In the genomic region with DNA sequence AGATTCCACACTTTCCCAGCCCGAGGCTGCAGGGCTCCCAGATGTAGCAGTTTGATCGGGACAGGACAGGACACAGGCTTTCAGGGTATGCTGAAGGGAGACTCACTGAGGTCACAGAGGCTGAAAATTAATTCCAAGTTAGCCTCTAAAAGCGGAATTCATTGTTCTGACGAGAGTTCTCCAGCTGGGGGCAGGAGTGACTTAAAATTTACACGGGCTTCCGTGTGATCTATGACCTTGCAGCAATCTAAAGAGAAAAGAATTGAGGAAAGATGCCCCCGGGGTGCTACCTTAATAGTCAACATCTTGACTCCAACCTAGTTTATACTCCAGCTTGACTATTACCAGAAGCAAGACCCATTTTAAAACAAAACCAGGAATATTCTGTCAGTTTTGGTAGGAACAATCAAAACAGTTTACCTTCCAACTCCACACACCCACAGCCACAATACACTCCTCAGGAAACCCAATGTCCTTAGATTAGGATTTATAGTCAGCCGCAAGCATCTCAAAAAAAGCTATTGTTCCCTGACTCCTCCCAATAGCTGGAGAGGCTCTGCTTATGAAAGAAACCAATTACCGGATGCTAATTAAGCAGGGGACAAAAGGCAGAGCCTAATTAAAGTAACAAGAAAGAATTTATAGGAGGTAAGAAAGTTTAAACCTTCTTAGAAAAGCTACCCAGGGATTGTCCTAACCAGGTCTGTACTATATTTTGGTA, we compare ENCODE assay signal across 10 mouse cellular contexts. TPM values are rescaled to one million over a fixed set of nuclear protein-coding genes. Genes with fewer than 3 reads are reported as not detected.
DNase-seq lines count a peak whose midpoint lies in the region; ATAC-seq and TF ChIP-seq lines count a peak whose summit lies in the region.
"Had no signal": no experiment of that assay in that cellular context is flagged by ENCODE, and none has a peak within 500 bp of the region (broad histone marks: within the 10 kb centered on the region; RNA-seq: fewer than 3 reads in every experiment).

No protein-coding gene starts in this region.

- H3K36me3 ChIP-seq in hindbrain, embryonic 14.5 days (replicated peaks; ENCODE audit: control insufficient read depth, insufficient read depth) = no peaks in the 10 kb centered on the region
- H3K36me3 ChIP-seq in hindbrain, embryonic 16.5 days (ENCODE audit: control insufficient read depth, insufficient read depth, low read length) = no peaks in the 10 kb centered on the region
- H3K36me3 ChIP-seq in ES-E14 (ENCODE audit: control insufficient read depth, insufficient read depth, low read length, poor library complexity, severe bottlenecking) = no peaks in the 10 kb centered on the region; the same call in 1 of the 2 replicates
- H3K36me3 ChIP-seq: liver, embryonic 15.5 days had no signal

- H3K9me3 ChIP-seq in hindbrain, embryonic 14.5 days (ENCODE audit: control insufficient read depth, low read length) = no peaks in the 10 kb centered on the region
- no peaks in the 10 kb centered on the region for H3K9me3 ChIP-seq in hindbrain, embryonic 16.5 days (ENCODE audit: control insufficient read depth, low read length)
- H3K9me3 ChIP-seq in ES-E14 (ENCODE audit: control insufficient read depth, insufficient read depth, low read depth, low read length) = no peaks in the 10 kb centered on the region
- H3K9me3 ChIP-seq: liver, embryonic 15.5 days had no signal

- in situ Hi-C loops in ES-E14 (cut with MboI; ENCODE audit: low sequenced_read_pairs in 2 of 2, unreplicated experiment in 2 of 2) = loop anchor here in 1 of 2 experiments (10.0 kb wide), 1 partner anchor 85 kb away; no protein-coding TSS in a partner anchor

- no peak overlapping the region for H3K4me3 ChIP-seq in hindbrain, embryonic 14.5 days (replicated peaks; ENCODE audit: low read length)
- no peak overlapping the region for H3K4me3 ChIP-seq in hindbrain, embryonic 16.5 days (ENCODE audit: low read length)
- H3K4me3 ChIP-seq in ES-E14 (ENCODE audit: insufficient read depth in 1 of 2, low read depth in 1 of 2, low read length in 2 of 2, poor library complexity in 1 of 2, severe bottlenecking in 1 of 2) = no peak overlapping the region
- H3K4me3 ChIP-seq: liver, embryonic 15.5 days had no signal

- H3K4me1 ChIP-seq in hindbrain, embryonic 14.5 days (replicated peaks; ENCODE audit: control insufficient read depth, insufficient read depth, low read length) = peaks cover 8% of the 10 kb centered on the region; the same call in 1 of the 2 replicates
- no peaks in the 10 kb centered on the region; the same call in 1 of the 2 replicates for H3K4me1 ChIP-seq in hindbrain, embryonic 16.5 days (ENCODE audit: control insufficient read depth, insufficient read depth, low read depth, low read length)
- peaks cover 17 to 21% of the 10 kb centered on the region in 2 experiments for H3K4me1 ChIP-seq in ES-E14 (ENCODE audit: control insufficient read depth in 2 of 2, insufficient read depth in 2 of 2, low read length in 2 of 2, poor library complexity in 1 of 2)

- peak; percentile 68 for DNase-seq in hindbrain, embryonic 14.5 days (ENCODE audit: low spot score)
- DNase-seq in A20 (ENCODE audit: low read depth, low spot score) (peak; percentile 70), ES-E14 (ENCODE audit: low read depth, low spot score) (peak; percentile 96)
- peak; percentile 61 for DNase-seq in embryo, embryonic 9.5 days (ENCODE audit: extremely low spot score)
- peak; percentile 70 to 79 for DNase-seq in kidney, postnatal 25 days
- peak; percentile 85 for DNase-seq in retina, postnatal 1 day
- DNase-seq in spleen, postnatal 10 days (ENCODE audit: low spot score in 2 of 2) = no peak

- no peak overlapping the region for H3K27ac ChIP-seq in hindbrain, embryonic 14.5 days
- H3K27ac ChIP-seq in hindbrain, embryonic 16.5 days (ENCODE audit: low read depth, low read length) = no peak overlapping the region
- peak overlapping the region; percentile 99 for H3K27ac ChIP-seq in ES-E14 (ENCODE audit: insufficient read depth, low read depth, low read length, poor library complexity, severe bottlenecking)
- H3K27ac ChIP-seq: liver, embryonic 15.5 days had no signal

- no peak for ATAC-seq in hindbrain, embryonic 14.5 days (ENCODE audit: low FRiP score)
- no peak for ATAC-seq in hindbrain, embryonic 16.5 days

- 3% methylated on average over 9 of the region's 9 CpGs for WGBS in hindbrain, embryonic 14.5 days
- 5% methylated on average over 9 of the region's 9 CpGs for WGBS in hindbrain, embryonic 16.5 days

- no peak overlapping the region for H3K9ac ChIP-seq in hindbrain, embryonic 14.5 days
- H3K9ac ChIP-seq in hindbrain, embryonic 16.5 days (ENCODE audit: low read depth, low read length) = no peak overlapping the region
- peak overlapping the region; percentile 73 for H3K9ac ChIP-seq in ES-E14 (ENCODE audit: insufficient read depth, low read depth, low read length, poor library complexity, severe bottlenecking)
- H3K9ac ChIP-seq: liver, embryonic 15.5 days had no signal

- H3K27me3 ChIP-seq in hindbrain, embryonic 14.5 days (ENCODE audit: control insufficient read depth, insufficient read depth, low read length) = no peaks in the 10 kb centered on the region
- H3K27me3 ChIP-seq in hindbrain, embryonic 16.5 days (replicated peaks; ENCODE audit: control insufficient read depth, insufficient read depth, low read length) = no peaks in the 10 kb centered on the region
- H3K27me3 ChIP-seq: liver, embryonic 15.5 days had no signal

- H3K4me2 ChIP-seq in hindbrain, embryonic 14.5 days (replicated peaks) = no peak overlapping the region
- H3K4me2 ChIP-seq in hindbrain, embryonic 16.5 days (ENCODE audit: low read length) = no peak overlapping the region
- H3K4me2 ChIP-seq: liver, embryonic 15.5 days had no signal

TF ChIP-seq in ES-E14, 5 proteins besides CTCF, POLR2A, EP300 and RAD21:
- TF ChIP-seq ZC3H11A (IDR thresholded peaks at IDR 0.05; ENCODE audit: borderline replicate concordance, low read depth, low read length) = no peak
- TF ChIP-seq HCFC1 (IDR thresholded peaks at IDR 0.05; ENCODE audit: borderline replicate concordance, insufficient read depth, low read length) = no peak
- no peak; the same call in 1 of the 2 replicates for TF ChIP-seq CHD2 (IDR thresholded peaks at IDR 0.05; ENCODE audit: low read depth, low read length)
- no peak; the same call in 1 of the 2 replicates for TF ChIP-seq ZNF384 (IDR thresholded peaks at IDR 0.05; ENCODE audit: low read depth, low read length)
- no peak for TF ChIP-seq MAFK (IDR thresholded peaks at IDR 0.05; ENCODE audit: insufficient read depth, low read depth, low read length)
TF ChIP-seq in ES-E14: peak in this region for 0.

RNA-seq across cellular contexts. Expression of gene Ifitm2, which starts 3.6 kb away (rescaled TPM):
- polyA plus RNA-seq in hindbrain, embryonic 14.5 days (2014; fragmentation: Nextera tagmentation; extraction: Ambion mirVana) = 201 and 234 TPM in 2 replicates
- polyA plus RNA-seq in hindbrain, embryonic 16.5 days (2015; fragmentation: Nextera tagmentation; extraction: Ambion mirVana) = 182 and 202 TPM in 2 replicates
- 679 and 1,158 TPM in 2 replicates for total RNA-seq in ES-E14 (2012; rRNA removed)

RNA-seq across cellular contexts. Expression of gene Gm45717, which starts 3.6 kb away (rescaled TPM):
- polyA plus RNA-seq in hindbrain, embryonic 14.5 days (2014; fragmentation: Nextera tagmentation; extraction: Ambion mirVana) = not detected in 2 replicates
- polyA plus RNA-seq in hindbrain, embryonic 16.5 days (2015; fragmentation: Nextera tagmentation; extraction: Ambion mirVana) = not detected in 2 replicates
- total RNA-seq in ES-E14 (2012; rRNA removed) = not detected in 2 replicates
- polyA plus RNA-seq: liver, embryonic 15.5 days; testis, adult 2 months had no signal

RNA-seq across cellular contexts. Expression of gene Ifitm1, which starts 7.7 kb away (rescaled TPM):
- polyA plus RNA-seq in hindbrain, embryonic 14.5 days (2014; fragmentation: Nextera tagmentation; extraction: Ambion mirVana) = 16.8 and 21.9 TPM in 2 replicates
- 15.2 and 19.4 TPM in 2 replicates for polyA plus RNA-seq in hindbrain, embryonic 16.5 days (2015; fragmentation: Nextera tagmentation; extraction: Ambion mirVana)
- total RNA-seq in ES-E14 (2012; rRNA removed) = 274 and 585 TPM in 2 replicates

RNA-seq across cellular contexts. Expression of gene Ifitm5, which starts 9.2 kb away (rescaled TPM):
- 0.55 TPM in 1 of 2 replicates, not detected in the other for polyA plus RNA-seq in hindbrain, embryonic 14.5 days (2014; fragmentation: Nextera tagmentation; extraction: Ambion mirVana)
- polyA plus RNA-seq in hindbrain, embryonic 16.5 days (2015; fragmentation: Nextera tagmentation; extraction: Ambion mirVana) = 0.49 and 1.7 TPM in 2 replicates
- total RNA-seq in ES-E14 (2012; rRNA removed) = 7.7 and 18.6 TPM in 2 replicates

RNA-seq across cellular contexts. Expression of gene Pgghg, which starts 18.1 kb away (rescaled TPM):
- 8.2 and 9.2 TPM in 2 replicates for polyA plus RNA-seq in hindbrain, embryonic 14.5 days (2014; fragmentation: Nextera tagmentation; extraction: Ambion mirVana)
- 8.3 and 10.4 TPM in 2 replicates for polyA plus RNA-seq in hindbrain, embryonic 16.5 days (2015; fragmentation: Nextera tagmentation; extraction: Ambion mirVana)
- total RNA-seq in ES-E14 (2012; rRNA removed) = 10.0 and 12.5 TPM in 2 replicates

Comparison
In these comparisons a context has a peak if more than half of its experiments do, and no peak if none do; other contexts are left out.
1. DNase-seq: peak in hindbrain, embryonic 14.5 days (single experiment), A20 (single experiment), ES-E14 (single experiment), embryo, embryonic 9.5 days (single experiment), kidney, postnatal 25 days (2 of 2) and retina, postnatal 1 day (single experiment); none in spleen, postnatal 10 days (0 of 2).